ENCODE assay signal across 21 mouse cellular contexts in genomic region chr11:70049366-70049765, GRCm38 (mm10). TPM values are rescaled to one million over a fixed set of nuclear protein-coding genes. Genes with fewer than 3 reads are reported as not detected.
DNase-seq lines count a peak whose midpoint lies in the region; ATAC-seq lines count a peak whose summit lies in the region.
"Had no signal": no experiment of that assay in that cellular context is flagged by ENCODE, and none has a peak within 500 bp of the region (broad histone marks: within the 10 kb centered on the region; RNA-seq: fewer than 3 reads in every experiment).

No protein-coding gene starts in this region.

- DNase-seq in cerebellum, adult 9-10 months: peak; percentile 14
- no peak for DNase-seq in cerebellum, postnatal 4 days (ENCODE audit: low spot score in 2 of 2)
- DNase-seq in midbrain, embryonic 11.5 days (ENCODE audit: low spot score, missing footprints): peak; percentile 79
- DNase-seq in adrenal gland, postnatal 14 days: no peak
- DNase-seq: adrenal gland, adult 2 months; cerebellum, adult 11 months; cerebellum, adult 18-20 months; cerebellum, adult 8-10 months; embryo, embryonic 11 days had no signal

- no peak overlapping the region for H3K9ac ChIP-seq in midbrain, embryonic 11.5 days (ENCODE audit: low read length)
- H3K9ac ChIP-seq in midbrain, embryonic 15.5 days: no peak overlapping the region
- H3K9ac ChIP-seq: embryonic facial prominence, embryonic 15.5 days; forebrain, embryonic 13.5 days had no signal

- H3K27me3 ChIP-seq in midbrain, embryonic 11.5 days (ENCODE audit: control insufficient read depth, insufficient read depth, low read length): no peaks in the 10 kb centered on the region
- no peaks in the 10 kb centered on the region for H3K27me3 ChIP-seq in midbrain, embryonic 15.5 days (replicated peaks)
- H3K27me3 ChIP-seq: embryonic facial prominence, embryonic 13.5 days; embryonic facial prominence, embryonic 15.5 days; forebrain, embryonic 13.5 days had no signal

- H3K4me2 ChIP-seq in midbrain, embryonic 11.5 days: no peak overlapping the region
- H3K4me2 ChIP-seq in midbrain, embryonic 15.5 days: no peak overlapping the region
- H3K4me2 ChIP-seq: embryonic facial prominence, embryonic 13.5 days; embryonic facial prominence, embryonic 15.5 days; forebrain, embryonic 13.5 days had no signal

- H3K4me1 ChIP-seq in midbrain, embryonic 11.5 days (ENCODE audit: control insufficient read depth, insufficient read depth, low read length): no peaks in the 10 kb centered on the region; the same call in 1 of the 2 replicates
- H3K4me1 ChIP-seq in midbrain, embryonic 15.5 days: no peaks in the 10 kb centered on the region
- H3K4me1 ChIP-seq: embryonic facial prominence, embryonic 15.5 days; forebrain, embryonic 13.5 days had no signal

- no peaks in the 10 kb centered on the region for H3K9me3 ChIP-seq in midbrain, embryonic 11.5 days (ENCODE audit: control insufficient read depth, low read length)
- H3K9me3 ChIP-seq in midbrain, embryonic 15.5 days: no peaks in the 10 kb centered on the region
- H3K9me3 ChIP-seq: embryonic facial prominence, embryonic 13.5 days; embryonic facial prominence, embryonic 15.5 days; forebrain, embryonic 13.5 days; G1E had no signal

- no peak overlapping the region for H3K27ac ChIP-seq in midbrain, embryonic 11.5 days (ENCODE audit: low read depth, low read length)
- no peak overlapping the region for H3K27ac ChIP-seq in midbrain, embryonic 15.5 days
- H3K27ac ChIP-seq: embryonic facial prominence, embryonic 13.5 days; embryonic facial prominence, embryonic 15.5 days; forebrain, embryonic 13.5 days had no signal

- no peak overlapping the region for H3K4me3 ChIP-seq in midbrain, embryonic 11.5 days (ENCODE audit: low read depth, low read length)
- H3K4me3 ChIP-seq in midbrain, embryonic 15.5 days: no peak overlapping the region
- H3K4me3 ChIP-seq: embryonic facial prominence, embryonic 13.5 days; embryonic facial prominence, embryonic 15.5 days; erythroblast, embryonic 14.5 days; forebrain, embryonic 13.5 days had no signal

- no peak for ATAC-seq in midbrain, embryonic 11.5 days (ENCODE audit: low FRiP score)
- no peak for ATAC-seq in midbrain, embryonic 15.5 days (replicated peaks)
- ATAC-seq: CD4-positive, CD25-positive, alpha-beta regulatory T cell, adult 4 months; forebrain, embryonic 13.5 days; forebrain, embryonic 16.5 days had no signal

- 0 out of 2 replicates have a peak, but pooled peaks cover 3% of the 10 kb centered on the region for H3K36me3 ChIP-seq in midbrain, embryonic 11.5 days (ENCODE audit: control insufficient read depth, insufficient read depth, low read length)
- peaks cover 11% of the 10 kb centered on the region; the same call in 1 of the 2 replicates for H3K36me3 ChIP-seq in midbrain, embryonic 15.5 days (replicated peaks)
- H3K36me3 ChIP-seq: G1E had no signal

- 75% methylated on average over 6 of the region's 6 CpGs for WGBS in midbrain, embryonic 11.5 days
- 75% methylated on average over 6 of the region's 6 CpGs for WGBS in midbrain, embryonic 15.5 days

RNA-seq across cellular contexts. Expression of gene Asgr1, which starts 4.5 kb away (rescaled TPM):
- 0.23 and 0.51 TPM in 2 replicates for polyA plus RNA-seq in midbrain, embryonic 11.5 days (2014; fragmentation: Nextera tagmentation; extraction: Ambion mirVana)
- 3.7 and 3.8 TPM in 2 replicates for polyA plus RNA-seq in midbrain, embryonic 15.5 days (2015; fragmentation: Nextera tagmentation; extraction: Ambion mirVana)
- total RNA-seq in adrenal gland, postnatal 14 days (2021): 2.2 and 47.3 TPM in 2 replicates
- total RNA-seq: CH12.LX; common myeloid progenitor, adult 5-6 weeks; G1E had no signal
- polyA plus RNA-seq: CD4-positive, CD25-positive, alpha-beta regulatory T cell, adult 4 months; erythroblast, embryonic 14.5 days; G1E had no signal

RNA-seq across cellular contexts. Expression of gene Dlg4, which starts 32.6 kb away (rescaled TPM):
- polyA plus RNA-seq in midbrain, embryonic 11.5 days (2014; fragmentation: Nextera tagmentation; extraction: Ambion mirVana): 11.2 and 15.2 TPM in 2 replicates
- 27.8 and 30.4 TPM in 2 replicates for polyA plus RNA-seq in midbrain, embryonic 15.5 days (2015; fragmentation: Nextera tagmentation; extraction: Ambion mirVana)
- 31.9 and 37.0 TPM in 2 replicates for total RNA-seq in adrenal gland, postnatal 14 days (2021)

RNA-seq across cellular contexts. Expression of gene Acadvl, which starts 34.2 kb away (rescaled TPM):
- 46.5 and 47.8 TPM in 2 replicates for polyA plus RNA-seq in midbrain, embryonic 11.5 days (2014; fragmentation: Nextera tagmentation; extraction: Ambion mirVana)
- 57.2 and 57.6 TPM in 2 replicates for polyA plus RNA-seq in midbrain, embryonic 15.5 days (2015; fragmentation: Nextera tagmentation; extraction: Ambion mirVana)
- total RNA-seq in adrenal gland, postnatal 14 days (2021): 1,177 and 1,207 TPM in 2 replicates

RNA-seq across cellular contexts. Expression of gene Asgr2, which starts 43.1 kb away (rescaled TPM):
- not detected in 2 replicates for polyA plus RNA-seq in midbrain, embryonic 11.5 days (2014; fragmentation: Nextera tagmentation; extraction: Ambion mirVana)
- polyA plus RNA-seq in midbrain, embryonic 15.5 days (2015; fragmentation: Nextera tagmentation; extraction: Ambion mirVana): not detected in 2 replicates
- total RNA-seq in adrenal gland, postnatal 14 days (2021): 1.9 and 30.0 TPM in 2 replicates
- total RNA-seq: common myeloid progenitor, adult 5-6 weeks; G1E had no signal
- polyA plus RNA-seq: CD4-positive, CD25-positive, alpha-beta regulatory T cell, adult 4 months; embryonic facial prominence, embryonic 11.5 days; embryonic facial prominence, embryonic 13.5 days; erythroblast, embryonic 14.5 days; forebrain, embryonic 11.5 days; forebrain, embryonic 13.5 days; forebrain, embryonic 16.5 days; G1E had no signal

RNA-seq across cellular contexts. Expression of gene Dvl2, which starts 49.0 kb away (rescaled TPM):
- 29.0 and 30.0 TPM in 2 replicates for polyA plus RNA-seq in midbrain, embryonic 11.5 days (2014; fragmentation: Nextera tagmentation; extraction: Ambion mirVana)
- 30.4 and 31.0 TPM in 2 replicates for polyA plus RNA-seq in midbrain, embryonic 15.5 days (2015; fragmentation: Nextera tagmentation; extraction: Ambion mirVana)
- 16.0 and 23.1 TPM in 2 replicates for total RNA-seq in adrenal gland, postnatal 14 days (2021)

Comparison
In these comparisons a context has a peak if more than half of its experiments do, and no peak if none do; other contexts are left out.
1. DNase-seq: peak in cerebellum, adult 9-10 months (single experiment) and midbrain, embryonic 11.5 days (single experiment); none in cerebellum, postnatal 4 days (0 of 2) and adrenal gland, postnatal 14 days (single experiment).